Mouse (Mus musculus) MEL (cell line): ENCODE results near the gene Tnfaip3. TPM values are rescaled to one million over a fixed set of nuclear protein-coding genes. Genes with fewer than 3 reads are reported as not detected.

Experiments used
- DNase-seq: peaks from one replicate; pipeline ENCODE4 v3.0.0; 2011; ENCODE audit warnings: low read depth, low spot score
- H3K27ac ChIP-seq: 2 replicates; pipeline ENCODE4 v1.5.1; 2012; ENCODE audit warnings: low read depth, mild to moderate bottlenecking, control low read depth, low read length, moderate library complexity; ENCODE audit not compliant: control insufficient read depth
- H3K27me3 ChIP-seq, 2 experiments: fragments of 150-350 bp in 1 of 2; sonication (generic) in 1 of 2; 2 replicates each; pipeline ENCODE4 v1.6.1; 2012; ENCODE audit warnings: low read length in 2 of 2, mild to moderate bottlenecking in 2 of 2, improper control_type of control experiment in 1 of 2, moderate library complexity in 1 of 2; ENCODE audit not compliant: insufficient read depth in 2 of 2, control insufficient read depth in 1 of 2
- H3K36me3 ChIP-seq, 2 experiments: 2 replicates each; pipeline ENCODE4 v1.6.1; 2012 to 2014; ENCODE audit warnings: low read length in 2 of 2, improper control_type of control experiment in 1 of 2, inconsistent platforms in 1 of 2, mild to moderate bottlenecking in 1 of 2; ENCODE audit not compliant: insufficient read depth in 2 of 2, control insufficient read depth in 1 of 2
- H3K4me1 ChIP-seq, 2 experiments: fragments of 150-350 bp in 1 of 2; sonication (generic) in 1 of 2; 2 replicates each; pipeline ENCODE4 v1.6.1; 2012; ENCODE audit warnings: low read length in 2 of 2, improper control_type of control experiment in 1 of 2, mild to moderate bottlenecking in 1 of 2; ENCODE audit not compliant: insufficient read depth in 2 of 2, control insufficient read depth in 1 of 2
- H3K4me3 ChIP-seq, 2 experiments: fragments of 150-350 bp in 1 of 2; sonication (generic) in 1 of 2; 2 replicates each; pipeline ENCODE4 v1.5.1; 2012; ENCODE audit warnings: low read depth in 2 of 2, low read length in 2 of 2, mild to moderate bottlenecking in 2 of 2, moderate library complexity in 2 of 2, control low read depth in 1 of 2, improper control_type of control experiment in 1 of 2; ENCODE audit not compliant: control insufficient read depth in 1 of 2, insufficient read depth in 1 of 2
- H3K79me2 ChIP-seq: 2 replicates; pipeline ENCODE4 v1.6.1; 2012; ENCODE audit warnings: mild to moderate bottlenecking, low read length, moderate library complexity; ENCODE audit not compliant: control insufficient read depth, poor library complexity, insufficient read depth
- H3K9ac ChIP-seq: 2 replicates; pipeline ENCODE4 v1.6.1; 2012; ENCODE audit warnings: low read depth, mild to moderate bottlenecking, control low read depth, low read length, moderate library complexity; ENCODE audit not compliant: control insufficient read depth, poor library complexity, severe bottlenecking
- H3K9me3 ChIP-seq: fragments of 150-350 bp; sonication (generic); replicated peaks from 2 replicates; pipeline ENCODE4 v1.6.1; 2012; ENCODE audit warnings: mild to moderate bottlenecking, low read length, improper control_type of control experiment, moderate library complexity; ENCODE audit not compliant: insufficient read depth
- ELF1 ChIP-seq: IDR thresholded peaks from 2 replicates; pipeline ENCODE4 v1.6.1; 2014; ENCODE audit warnings: low read depth, mild to moderate bottlenecking, inconsistent platforms, low read length, improper control_type of control experiment, moderate library complexity
- GABPA ChIP-seq: IDR thresholded peaks from 2 replicates; pipeline ENCODE4 v1.6.1; 2012; ENCODE audit warnings: low read depth, mild to moderate bottlenecking, inconsistent platforms, low read length, improper control_type of control experiment, moderate library complexity
- HCFC1 ChIP-seq: IDR thresholded peaks from 2 replicates; pipeline ENCODE4 v1.6.1; 2012; ENCODE audit warnings: low read depth, mild to moderate bottlenecking, inconsistent platforms, low read length, improper control_type of control experiment, moderate library complexity
- KAT2A ChIP-seq: conservative IDR thresholded peaks from 2 replicates; pipeline ENCODE4 v1.6.1; 2012; ENCODE audit warnings: low read depth, low read length, improper control_type of control experiment, inconsistent platforms
- MAFK ChIP-seq: IDR thresholded peaks from 2 replicates; pipeline ENCODE4 v1.6.1; 2011; ENCODE audit warnings: low read depth, mild to moderate bottlenecking, low read length, improper control_type of control experiment, borderline replicate concordance
- MAX ChIP-seq: IDR thresholded peaks from 2 replicates; pipeline ENCODE4 v1.6.1; 2011; ENCODE audit warnings: low read length, improper control_type of control experiment
- MYC ChIP-seq: IDR thresholded peaks from 2 replicates; pipeline ENCODE4 v1.6.1; 2011; ENCODE audit warnings: low read depth, mild to moderate bottlenecking, low read length, improper control_type of control experiment, moderate library complexity
- NELFE ChIP-seq: IDR thresholded peaks from 2 replicates; pipeline ENCODE4 v1.6.1; 2011; ENCODE audit warnings: low read depth, low read length, improper control_type of control experiment
- RAD21 ChIP-seq: IDR thresholded peaks from 2 replicates; pipeline ENCODE4 v1.6.1; 2011; ENCODE audit warnings: mild to moderate bottlenecking, low read depth, low read length, improper control_type of control experiment
- SIN3A ChIP-seq: IDR thresholded peaks from 2 replicates; pipeline ENCODE4 v1.6.1; 2012; ENCODE audit warnings: low read length, improper control_type of control experiment, inconsistent platforms
- ZMIZ1 ChIP-seq: IDR thresholded peaks from 2 replicates; pipeline ENCODE4 v1.6.1; 2012; ENCODE audit warnings: low read depth, mild to moderate bottlenecking, inconsistent platforms, low read length, improper control_type of control experiment, moderate library complexity
- polyA plus RNA-seq, 2 experiments: library from polyadenylated mRNA; stranded (reverse) in 1 of 2; unstranded in 1 of 2; fragments of >175 nt in 1 of 2; fragments of >200 nt in 1 of 2; gene quantifications; 2 replicates each; pipeline versions ENCODE4 v1.2.1 to v1.2.4; 2012; ENCODE audit warnings: low replicate concordance in 2 of 2, low read depth in 1 of 2; ENCODE audit not compliant: insufficient read length in 2 of 2, insufficient read depth in 1 of 2, missing spikeins in 1 of 2
- total RNA-seq: library from RNA; depleted of rRNA; stranded (reverse); fragments of 300-350 nt; gene quantifications from 2 replicates; pipeline ENCODE4 v1.2.3, GENCODE M21; 2012

Gene Tnfaip3
- total and polyA plus RNA-seq, 3 experiments, result 0.38 to 0.54 TPM; not detected in 1

DNA sequence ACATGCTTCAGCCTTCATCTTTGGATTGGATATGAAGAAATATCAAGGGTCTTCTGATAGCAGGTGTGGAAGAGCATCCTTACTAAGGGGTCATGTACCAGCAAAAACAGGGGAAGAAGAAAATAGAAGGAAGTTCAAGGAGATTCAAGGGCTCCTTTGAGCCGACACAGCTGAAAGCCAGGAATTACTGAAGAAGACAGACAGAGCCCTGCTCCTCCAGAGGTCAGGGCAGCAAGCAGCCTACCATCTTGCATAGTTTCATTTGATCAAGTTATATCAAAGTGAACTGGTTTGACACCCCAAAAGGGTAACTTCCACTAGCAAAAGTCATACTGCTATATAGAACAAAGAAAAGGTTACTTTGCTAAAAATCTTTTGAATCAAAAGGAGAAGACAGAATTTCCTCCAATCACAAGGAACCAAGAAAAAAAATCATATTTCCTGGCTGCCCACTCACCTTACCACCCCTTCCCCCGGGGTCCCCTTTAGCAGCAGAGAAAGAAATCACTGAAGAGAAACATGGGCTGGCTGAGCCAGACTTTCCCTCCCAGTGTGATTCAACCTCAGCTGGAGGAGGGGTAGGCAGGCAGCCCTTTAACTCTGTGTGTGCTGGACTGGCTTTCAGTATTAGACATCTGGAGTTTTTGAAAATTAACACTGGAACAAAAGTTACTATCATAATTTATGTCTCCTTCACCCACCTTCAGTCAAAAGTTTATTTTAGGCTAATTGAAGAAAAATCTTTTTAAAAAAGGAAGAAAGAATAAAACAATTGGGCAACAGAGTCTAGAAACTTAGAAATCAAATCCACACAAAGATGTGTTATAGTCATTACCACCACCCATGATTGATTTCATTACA is 28.2 kb downstream of the Tnfaip3 start:
- Histone ChIP-seq H3K27me3 (peaks cover 2 to 6% of the 10 kb centered on the region in 2 experiments; a peak in 3 of 4 replicates), H3K36me3 (no peaks in the 10 kb centered on the region), H3K9me3 (no peaks in the 10 kb centered on the region), H3K4me1 (no peaks in the 10 kb centered on the region), H3K9ac (no peak overlapping the region), H3K4me3 (no peak overlapping the region), H3K79me2 (no peaks in the 10 kb centered on the region), H3K27ac (no peak overlapping the region)
- no peak for DNase-seq
- no peak for TF ChIP-seq ZMIZ1
- no peak for TF ChIP-seq SIN3A
- no peak for TF ChIP-seq KAT2A
- TF ChIP-seq HCFC1, result no peak

DNA sequence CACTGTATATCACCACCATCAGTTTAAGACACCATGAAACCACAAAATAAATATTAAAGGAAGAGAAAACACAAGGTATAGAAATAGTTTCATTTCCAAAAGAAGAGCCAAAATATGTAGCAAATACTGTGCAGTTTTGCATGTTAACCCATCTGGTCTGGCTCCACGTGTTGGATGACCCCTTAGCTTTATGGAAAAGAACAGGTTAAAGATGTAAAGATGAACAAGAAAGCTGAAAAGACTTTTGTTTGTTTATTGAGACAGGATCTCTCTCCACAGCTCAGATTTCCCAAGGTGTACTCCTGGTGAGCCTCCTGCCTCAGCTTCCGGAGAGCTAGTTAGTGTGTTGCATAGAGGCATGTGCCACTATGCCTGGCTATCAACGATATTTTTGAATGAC is 29.9 kb downstream of the Tnfaip3 start:
- peaks cover 3 to 4% of the 10 kb centered on the region in 2 experiments; a peak in 2 of 4 replicates for H3K27me3 ChIP-seq
- no peaks in the 10 kb centered on the region for H3K4me1 ChIP-seq
- no peaks in the 10 kb centered on the region for H3K79me2 ChIP-seq
- TF ChIP-seq MAFK (no peak), MAX (no peak), ELF1 (no peak), GABPA (no peak), RAD21 (no peak), MYC (no peak), NELFE (no peak)
- no peaks in the 10 kb centered on the region for H3K36me3 ChIP-seq
- H3K27ac ChIP-seq, result no peak overlapping the region
- H3K9ac ChIP-seq, result no peak overlapping the region
- no peak overlapping the region for H3K4me3 ChIP-seq
- no peaks in the 10 kb centered on the region for H3K9me3 ChIP-seq
- DNase-seq, result no peak

DNA sequence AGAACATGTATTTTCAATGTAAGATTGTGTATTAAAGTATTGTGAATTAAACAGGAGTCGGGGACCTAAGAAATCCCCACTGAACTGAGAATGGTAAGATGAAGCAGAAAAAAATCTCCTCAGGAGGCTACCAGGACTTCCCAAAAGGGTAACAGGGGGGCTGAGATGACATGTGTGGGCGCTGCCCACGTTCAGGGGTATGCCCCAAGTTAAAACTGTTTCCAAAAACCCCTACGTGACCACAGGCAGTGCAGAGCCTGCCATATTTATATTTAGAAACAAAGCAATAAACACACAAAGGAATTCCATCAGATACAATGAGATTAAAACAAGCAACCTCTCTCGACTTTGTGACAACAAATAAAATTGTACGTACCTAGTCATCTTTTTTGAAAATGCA is 31.9 kb downstream of the Tnfaip3 start:
- Histone ChIP-seq H3K9ac (no peak overlapping the region), H3K27ac (no peak overlapping the region), H3K4me1 (no peaks in the 10 kb centered on the region), H3K36me3 (no peaks in the 10 kb centered on the region), H3K79me2 (no peaks in the 10 kb centered on the region), H3K4me3 (no peak overlapping the region), H3K9me3 (no peaks in the 10 kb centered on the region), H3K27me3 (peaks cover 1 to 6% of the 10 kb centered on the region in 2 experiments; a peak in 3 of 4 replicates)
- DNase-seq, result no peak
- no peak for TF ChIP-seq KAT2A
